Mouse (Mus musculus) NIH3T3 (cell line): ENCODE measurements around the gene Mrpl43.

Experiments
- DNase-seq: peaks from one replicate; pipeline ENCODE4 v3.0.0-alpha.2; 2012; ENCODE audit warnings: low read depth

Gene Mrpl43

GRCm38 (mm10) chr19:45005957-45006712, at the start of gene Mrpl43:
Mrpl43 (minus strand) TSS chr19:45006442.
- DNase-seq = peak; percentile 96

GRCm38 (mm10) chr19:45054892-45055690, 48.8 kb upstream of the Mrpl43 start:
- peak; percentile 86 for DNase-seq

GRCm38 (mm10) chr19:45053451-45053850, 47.2 kb upstream of the Mrpl43 start:
- no peak for DNase-seq

- DNase-seq = no peak
These were observed 43.3 kb upstream of the Mrpl43 start for GRCm38 (mm10) chr19:45049523-45049922.

GRCm38 (mm10) chr19:45048644-45049365, 42.6 kb upstream of the Mrpl43 start:
- DNase-seq = no peak

GRCm38 (mm10) chr19:45047935-45048643, 41.8 kb upstream of the Mrpl43 start:
- DNase-seq = peak; percentile 94

- peak; percentile 100 for DNase-seq
These were observed 41.2 kb upstream of the Mrpl43 start, which contains the start of gene Sfxn3 for GRCm38 (mm10) chr19:45047417-45047934. Sfxn3 (plus strand) TSS chr19:45047503.

- peak; percentile 69 for DNase-seq
These were observed 40.5 kb upstream of the Mrpl43 start for GRCm38 (mm10) chr19:45046523-45047321.

- DNase-seq = no peak
These were observed 39.4 kb upstream of the Mrpl43 start, which contains the start of gene Pdzd7 for GRCm38 (mm10) chr19:45045651-45046050. Pdzd7 (minus strand) TSS chr19:45045717.

GRCm38 (mm10) chr19:45045236-45045635, 39.0 kb upstream of the Mrpl43 start:
- DNase-seq = no peak

- no peak for DNase-seq
These were observed 38.2 kb upstream of the Mrpl43 start for GRCm38 (mm10) chr19:45044389-45044927.

- no peak for DNase-seq
These were observed 34.0 kb upstream of the Mrpl43 start for GRCm38 (mm10) chr19:45040214-45040613.

- DNase-seq = peak; percentile 58
These were observed 32.0 kb upstream of the Mrpl43 start for GRCm38 (mm10) chr19:45038198-45038597.

GRCm38 (mm10) chr19:45036867-45037266, 30.6 kb upstream of the Mrpl43 start:
- peak; percentile 76 for DNase-seq

GRCm38 (mm10) chr19:45032570-45033332, 26.5 kb upstream of the Mrpl43 start:
- peak; percentile 70 for DNase-seq

GRCm38 (mm10) chr19:45031780-45032179, 25.5 kb upstream of the Mrpl43 start:
- peak; percentile 95 for DNase-seq

GRCm38 (mm10) chr19:45030746-45031693, 24.8 kb upstream of the Mrpl43 start:
- peak; percentile 98 for DNase-seq

GRCm38 (mm10) chr19:45030111-45030510, 23.9 kb upstream of the Mrpl43 start:
- DNase-seq = peak; percentile 82
